Mouse (Mus musculus) forebrain, postnatal 0 days (tissue): ENCODE measurements around the gene BC016579. TPM values are rescaled to one million over a fixed set of nuclear protein-coding genes. Genes with fewer than 3 reads are reported as not detected.

Experiments used
- ATAC-seq: fragments of 200-750 bp; cut with Nextera tagmentation; 2 replicates; pipeline ENCODE4 v1.8.0; 2017; ENCODE audit warnings: mild to moderate bottlenecking, moderate library complexity
- DNase-seq: peaks from one replicate; pipeline ENCODE4 v3.0.0-alpha.2; 2015
- H3K27ac ChIP-seq: fragments of 300-500 bp; sonication (generic); 2 replicates; pipeline ENCODE4 v1.5.1; 2014; ENCODE audit warnings: low read depth, mild to moderate bottlenecking, antibody characterized with exemption, low read length, moderate library complexity, mixed read lengths
- H3K27me3 ChIP-seq: fragments of 300-500 bp; sonication (generic); 2 replicates; pipeline ENCODE4 v1.6.1; 2014; ENCODE audit warnings: mild to moderate bottlenecking, low read length, mixed read lengths; ENCODE audit not compliant: insufficient read depth
- H3K36me3 ChIP-seq: fragments of 300-500 bp; sonication (generic); 2 replicates; pipeline ENCODE4 v1.6.1; 2014; ENCODE audit warnings: mild to moderate bottlenecking, moderate library complexity; ENCODE audit not compliant: insufficient read depth
- H3K4me1 ChIP-seq: fragments of 300-500 bp; sonication (generic); 2 replicates; pipeline ENCODE4 v1.6.1; 2014; ENCODE audit warnings: antibody characterized with exemption; ENCODE audit not compliant: insufficient read depth
- H3K4me2 ChIP-seq: fragments of 300-500 bp; sonication (generic); 2 replicates; pipeline ENCODE4 v1.6.1; 2014; ENCODE audit warnings: low read depth, mild to moderate bottlenecking, moderate library complexity
- H3K4me3 ChIP-seq: fragments of 300-500 bp; sonication (generic); 2 replicates; pipeline ENCODE4 v1.5.1; 2014; ENCODE audit warnings: low read depth, low read length, mixed read lengths
- H3K9ac ChIP-seq: fragments of 300-500 bp; sonication (generic); 2 replicates; pipeline ENCODE4 v1.6.1; 2014; ENCODE audit warnings: mild to moderate bottlenecking
- H3K9me3 ChIP-seq: fragments of 300-500 bp; sonication (generic); 2 replicates; pipeline ENCODE4 v1.6.1; 2016; ENCODE audit warnings: low read length
- CTCF ChIP-seq: sonication (generic); IDR thresholded peaks from 2 replicates; pipeline ENCODE4 v1.5.1; 2016; ENCODE audit warnings: antibody characterized with exemption, control low read depth, low read depth
- WGBS: fragments of 180-500 bp; shearing (Covaris S2); extraction: QIAGEN DNeasy Blood & Tissue Kit; methylation state at CpG from one replicate; pipeline ENCODE4 v1.1.7; 2014; 5-methylcytosine and 5-hydroxymethylcytosine counted together
- polyA plus RNA-seq: library from polyadenylated mRNA; unstranded; fragments of >200 nt; fragmentation: Nextera tagmentation; extraction: Ambion mirVana; gene quantifications from 2 replicates; pipeline ENCODE4 v1.2.1, GENCODE M21; 2015
- total RNA-seq: library from RNA; depleted of rRNA; stranded (reverse); fragments of >200 nt; gene quantifications from 2 replicates; pipeline ENCODE4 v1.2.3, GENCODE M21; 2014

The BC016579 gene
- total and polyA plus RNA-seq, 2 experiments from 2014 or later = not detected

- Histone ChIP-seq H3K27ac (no peak overlapping the region), H3K4me2 (no peak overlapping the region), H3K4me1 (0 out of 2 replicates have a peak, but pooled peaks cover 6% of the 10 kb centered on the region), H3K36me3 (no peaks in the 10 kb centered on the region), H3K27me3 (no peaks in the 10 kb centered on the region), H3K9ac (no peak overlapping the region), H3K9me3 (no peaks in the 10 kb centered on the region), H3K4me3 (no peak overlapping the region)
- TF ChIP-seq CTCF = no peak
- no peak for ATAC-seq
- WGBS = 68% methylated on average over 3 of the region's 3 CpGs
- DNase-seq = no peak
Measured at GRCm38 (mm10) chr16:45686833-45687232, 33.0 kb upstream of the BC016579 start.

GRCm38 (mm10) chr16:45685295-45685694 is 31.4 kb upstream of the BC016579 start:
- Histone ChIP-seq H3K27me3 (no peaks in the 10 kb centered on the region), H3K27ac (no peak overlapping the region), H3K4me3 (no peak overlapping the region), H3K36me3 (no peaks in the 10 kb centered on the region), H3K9me3 (no peaks in the 10 kb centered on the region), H3K9ac (no peak overlapping the region), H3K4me2 (no peak overlapping the region), H3K4me1 (0 out of 2 replicates have a peak, but pooled peaks cover 2% of the 10 kb centered on the region)
- no peak for ATAC-seq
- DNase-seq = no peak
- TF ChIP-seq CTCF = no peak
- 65% methylated on average over 3 of the region's 3 CpGs for WGBS

DNA sequence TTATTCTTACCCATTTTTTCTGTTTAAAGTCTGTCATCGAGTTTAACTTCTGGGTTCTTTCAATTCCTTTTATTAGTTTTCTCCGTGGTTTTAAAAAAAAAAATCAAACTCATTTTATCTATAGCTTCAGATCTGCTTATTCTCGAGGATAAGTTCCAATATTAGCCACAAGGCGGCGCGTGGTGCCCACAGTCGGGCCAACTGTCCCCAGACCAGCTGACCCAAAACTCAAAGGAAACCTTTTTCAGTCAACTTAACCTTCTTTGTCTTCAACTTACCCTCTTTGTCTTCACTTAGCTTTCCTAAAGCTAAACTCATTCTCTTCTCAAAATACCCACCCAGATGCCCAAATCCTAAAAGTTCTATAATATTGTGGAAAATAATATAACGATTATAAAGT is 30.9 kb upstream of the BC016579 start:
- H3K4me3 ChIP-seq = no peak overlapping the region
- ATAC-seq (no peak), DNase-seq (peak; percentile 65)
- TF ChIP-seq CTCF = peak; percentile 71
- no peaks in the 10 kb centered on the region for H3K36me3 ChIP-seq
- 13% methylated on average over 8 of the region's 8 CpGs for WGBS
- no peak overlapping the region for H3K4me2 ChIP-seq
- no peak overlapping the region for H3K27ac ChIP-seq
- no peaks in the 10 kb centered on the region for H3K4me1 ChIP-seq
- H3K9ac ChIP-seq = no peak overlapping the region
- H3K27me3 ChIP-seq = no peaks in the 10 kb centered on the region
- no peaks in the 10 kb centered on the region for H3K9me3 ChIP-seq

DNA sequence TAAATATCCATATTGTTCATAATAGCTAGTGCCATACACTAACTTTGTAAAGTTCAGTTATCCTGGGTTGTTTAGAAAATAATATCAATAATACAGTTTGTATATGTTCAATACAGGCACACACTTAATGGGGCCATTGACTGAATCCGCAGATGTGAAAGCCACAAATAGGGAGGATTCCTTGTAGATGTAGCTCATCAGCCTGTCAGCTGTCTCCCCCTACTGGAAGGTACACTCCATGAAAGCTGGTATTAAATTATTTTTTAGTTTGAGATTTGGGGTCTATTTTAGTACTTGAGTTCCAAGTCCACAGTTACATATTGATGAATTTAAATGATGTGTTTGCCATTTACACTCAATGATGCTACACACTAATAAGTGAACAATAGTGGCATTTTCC is 22.6 kb upstream of the BC016579 start:
- ATAC-seq (no peak), DNase-seq (no peak)
- TF ChIP-seq CTCF = peak; percentile 66
- Histone ChIP-seq H3K9ac (no peak overlapping the region), H3K27me3 (no peaks in the 10 kb centered on the region), H3K4me3 (no peak overlapping the region), H3K27ac (no peak overlapping the region), H3K4me1 (no peaks in the 10 kb centered on the region), H3K9me3 (no peaks in the 10 kb centered on the region), H3K4me2 (no peak overlapping the region), H3K36me3 (no peaks in the 10 kb centered on the region)
- WGBS = 25% methylated on average over 1 of the region's 1 CpGs

- H3K27ac ChIP-seq = no peak overlapping the region
- no peaks in the 10 kb centered on the region for H3K27me3 ChIP-seq
- ATAC-seq (no peak), DNase-seq (no peak)
- 50% methylated on average over 4 of the region's 4 CpGs for WGBS
- TF ChIP-seq CTCF = no peak
- H3K4me2 ChIP-seq = no peak overlapping the region
- no peaks in the 10 kb centered on the region for H3K9me3 ChIP-seq
- no peak overlapping the region for H3K4me3 ChIP-seq
- no peaks in the 10 kb centered on the region for H3K36me3 ChIP-seq
- H3K9ac ChIP-seq = no peak overlapping the region
- no peaks in the 10 kb centered on the region for H3K4me1 ChIP-seq
Measured at GRCm38 (mm10) chr16:45670005-45670404, 16.1 kb upstream of the BC016579 start.

GRCm38 (mm10) chr16:45668178-45668577 is 14.3 kb upstream of the BC016579 start:
- Histone ChIP-seq H3K4me2 (no peak overlapping the region), H3K9me3 (no peaks in the 10 kb centered on the region), H3K9ac (no peak overlapping the region), H3K27ac (no peak overlapping the region), H3K4me1 (no peaks in the 10 kb centered on the region), H3K27me3 (no peaks in the 10 kb centered on the region), H3K4me3 (no peak overlapping the region), H3K36me3 (no peaks in the 10 kb centered on the region)
- TF ChIP-seq CTCF = no peak
- DNase-seq (no peak), ATAC-seq (no peak)
- 76% methylated on average over 3 of the region's 3 CpGs for WGBS

DNA sequence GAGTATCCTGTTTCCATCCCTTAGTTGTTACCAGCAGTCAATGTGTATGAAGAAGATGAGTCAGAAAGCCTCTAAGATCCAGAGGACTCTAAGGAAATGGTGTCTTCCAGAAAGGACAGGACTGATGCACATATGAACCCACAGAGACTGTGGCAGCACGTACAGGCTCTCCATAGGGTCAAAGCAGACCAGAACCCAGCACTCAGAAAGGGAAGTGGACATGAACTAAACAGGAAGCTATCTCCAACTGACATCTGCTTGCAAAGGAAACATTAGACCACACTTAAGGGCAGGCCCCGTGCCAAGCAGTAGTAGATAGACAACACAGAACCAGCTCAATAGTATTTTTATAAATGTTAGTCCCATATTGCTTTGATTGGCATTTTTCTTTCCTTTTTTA is 12.3 kb upstream of the BC016579 start:
- ATAC-seq (no peak), DNase-seq (no peak)
- Histone ChIP-seq H3K27ac (no peak overlapping the region), H3K4me1 (no peaks in the 10 kb centered on the region), H3K4me2 (no peak overlapping the region), H3K36me3 (no peaks in the 10 kb centered on the region), H3K4me3 (no peak overlapping the region), H3K9me3 (no peaks in the 10 kb centered on the region), H3K27me3 (no peaks in the 10 kb centered on the region), H3K9ac (no peak overlapping the region)
- WGBS = 83% methylated on average over 2 of the region's 2 CpGs
- no peak for TF ChIP-seq CTCF

GRCm38 (mm10) chr16:45662381-45662780 is 8.5 kb upstream of the BC016579 start:
- H3K4me3 ChIP-seq = no peak overlapping the region
- H3K9me3 ChIP-seq = no peaks in the 10 kb centered on the region
- no peak for DNase-seq
- H3K36me3 ChIP-seq = no peaks in the 10 kb centered on the region
- ATAC-seq = no peak
- no peak for TF ChIP-seq CTCF
- H3K9ac ChIP-seq = no peak overlapping the region
- H3K27ac ChIP-seq = no peak overlapping the region
- no peaks in the 10 kb centered on the region for H3K27me3 ChIP-seq
- H3K4me2 ChIP-seq = no peak overlapping the region
- H3K4me1 ChIP-seq = no peaks in the 10 kb centered on the region
